Mouse (Mus musculus): ENCODE data around the gene Sigirr.

- TF ChIP-seq CTCF (IDR thresholded peaks at IDR 0.05; ENCODE audit: control insufficient read depth, insufficient read depth, low read length) (no peak), POLR2A (IDR thresholded peaks at IDR 0.05; ENCODE audit: borderline replicate concordance, control insufficient read depth, low read depth, low read length) (no peak)
Measured at GRCm38 (mm10) chr7:141097177-141097576, 3.2 kb downstream of the Sigirr start.
